Mouse (Mus musculus): ENCODE measurements around the gene Gp1bb. TPM values are rescaled to one million over a fixed set of nuclear protein-coding genes. Genes with fewer than 3 reads are reported as not detected.

Gp1bb gene
- polyA plus RNA-seq, 1 experiment from 2014 or later = 5.1 TPM

- H3K4me3 ChIP-seq = peak overlapping the region; percentile 38
- peak overlapping the region; percentile 59 for H3K4me2 ChIP-seq
- peaks cover 30% of the 10 kb centered on the region for H3K4me1 ChIP-seq
- no peaks in the 10 kb centered on the region for H3K9me3 ChIP-seq (replicated peaks)
- peaks cover 97% of the 10 kb centered on the region for H3K27me3 ChIP-seq
- no peak overlapping the region for H3K27ac ChIP-seq
- no peak overlapping the region for H3K9ac ChIP-seq
- WGBS = under 1% methylated on average over 62 of the region's 67 CpGs
- ATAC-seq = 0 out of 2 replicates have a peak, but pooled peaks have one; percentile 5
- no peaks in the 10 kb centered on the region for H3K36me3 ChIP-seq (ENCODE audit: poor library complexity, severe bottlenecking)
Measured at GRCm38 (mm10) chr16:18582426-18583148, 39.6 kb downstream of the Gp1bb start.

DNA sequence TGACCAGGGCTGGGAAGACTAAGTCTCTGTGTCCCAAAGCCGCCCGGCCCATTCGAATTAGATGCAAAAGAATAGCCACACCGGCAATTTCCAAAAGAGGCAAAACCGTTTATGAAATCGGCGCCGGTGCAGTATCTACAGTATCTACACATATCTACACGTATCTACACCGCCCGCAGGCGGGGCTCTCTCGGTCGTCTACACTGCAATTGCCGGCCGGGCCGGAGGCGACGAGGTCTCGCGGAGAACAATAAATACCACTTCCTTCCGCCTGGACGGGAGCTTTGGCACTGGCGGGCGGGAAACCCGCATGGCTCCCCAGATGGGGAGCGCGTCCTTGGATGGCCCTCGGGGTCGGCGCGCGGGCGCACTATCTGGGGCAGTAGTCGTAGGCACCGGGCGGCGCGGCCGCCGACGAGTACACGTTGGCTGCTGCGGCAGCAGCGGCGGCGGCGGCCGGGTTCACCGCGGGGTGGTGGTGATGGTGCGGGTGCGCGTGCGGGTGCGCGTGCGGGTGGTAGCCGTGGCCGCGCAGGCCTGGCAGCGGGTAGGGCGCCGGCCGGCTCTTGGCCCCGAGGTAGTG, 40.5 kb downstream of the Gp1bb start:
- Histone ChIP-seq H3K36me3 (ENCODE audit: poor library complexity, severe bottlenecking) (no peaks in the 10 kb centered on the region), H3K27me3 (peaks cover 91% of the 10 kb centered on the region), H3K4me1 (peaks cover 26% of the 10 kb centered on the region), H3K4me3 (peak overlapping the region; percentile 38), H3K27ac (no peak overlapping the region), H3K9ac (no peak overlapping the region), H3K9me3 (replicated peaks) (no peaks in the 10 kb centered on the region), H3K4me2 (peak overlapping the region; percentile 59)
- peak; percentile 17; the same call in 1 of the 2 replicates for ATAC-seq
- WGBS = under 1% methylated on average over 57 of the region's 66 CpGs

GRCm38 (mm10) chr16:18581050-18581622, 41.1 kb downstream of the Gp1bb start:
- 4% methylated on average over 21 of the region's 21 CpGs for WGBS
- H3K36me3 ChIP-seq (ENCODE audit: poor library complexity, severe bottlenecking) = no peaks in the 10 kb centered on the region
- peaks cover 20% of the 10 kb centered on the region for H3K4me1 ChIP-seq
- H3K4me3 ChIP-seq = peak overlapping the region; percentile 38
- no peaks in the 10 kb centered on the region for H3K9me3 ChIP-seq (replicated peaks)
- H3K27ac ChIP-seq = no peak overlapping the region
- no peak overlapping the region for H3K9ac ChIP-seq
- peak overlapping the region; percentile 59 for H3K4me2 ChIP-seq
- H3K27me3 ChIP-seq = peaks cover 85% of the 10 kb centered on the region
- no peak for ATAC-seq

DNA sequence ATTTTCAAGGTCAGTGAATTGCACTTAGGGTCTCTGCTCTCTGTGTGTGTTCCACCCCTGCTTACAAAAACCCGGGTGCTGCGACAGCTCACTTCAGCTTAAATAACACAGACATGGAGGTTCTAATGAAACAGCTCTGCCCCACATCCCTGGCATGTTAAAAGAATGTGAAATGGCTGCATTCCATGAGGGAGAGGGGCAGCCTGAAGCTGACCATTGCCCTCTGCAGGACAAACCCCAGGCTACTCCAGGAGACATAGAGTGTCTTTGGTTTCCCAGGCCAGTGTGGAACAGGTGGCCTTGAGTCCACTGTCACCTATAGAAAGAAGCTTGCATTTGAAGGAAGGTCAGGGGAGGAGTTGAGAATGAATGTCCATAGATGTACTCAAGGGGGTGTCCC, 41.8 kb downstream of the Gp1bb start:
- no peak overlapping the region for H3K4me2 ChIP-seq
- peaks cover 19% of the 10 kb centered on the region for H3K4me1 ChIP-seq
- H3K4me3 ChIP-seq = no peak overlapping the region
- H3K9ac ChIP-seq = no peak overlapping the region
- no peaks in the 10 kb centered on the region for H3K9me3 ChIP-seq (replicated peaks)
- H3K27me3 ChIP-seq = peaks cover 78% of the 10 kb centered on the region
- 11% methylated on average over 2 of the region's 2 CpGs for WGBS
- no peaks in the 10 kb centered on the region for H3K36me3 ChIP-seq (ENCODE audit: poor library complexity, severe bottlenecking)
- ATAC-seq = no peak
- H3K27ac ChIP-seq = no peak overlapping the region

GRCm38 (mm10) chr16:18577599-18578160, 44.5 kb downstream of the Gp1bb start:
- H3K36me3 ChIP-seq (ENCODE audit: poor library complexity, severe bottlenecking) = no peaks in the 10 kb centered on the region
- no peak for ATAC-seq
- WGBS = 6% methylated on average over 5 of the region's 5 CpGs
- peaks cover 51% of the 10 kb centered on the region for H3K27me3 ChIP-seq
- H3K9ac ChIP-seq = no peak overlapping the region
- H3K27ac ChIP-seq = no peak overlapping the region
- no peak overlapping the region for H3K4me3 ChIP-seq
- H3K9me3 ChIP-seq (replicated peaks) = no peaks in the 10 kb centered on the region
- no peak overlapping the region for H3K4me2 ChIP-seq
- H3K4me1 ChIP-seq = peaks cover 16% of the 10 kb centered on the region

GRCm38 (mm10) chr16:18577071-18577470, 45.1 kb downstream of the Gp1bb start:
- ATAC-seq = no peak
- Histone ChIP-seq H3K9ac (no peak overlapping the region), H3K27me3 (peaks cover 45% of the 10 kb centered on the region), H3K9me3 (replicated peaks) (no peaks in the 10 kb centered on the region), H3K27ac (no peak overlapping the region), H3K4me2 (no peak overlapping the region), H3K4me3 (no peak overlapping the region), H3K4me1 (peaks cover 10% of the 10 kb centered on the region), H3K36me3 (ENCODE audit: poor library complexity, severe bottlenecking) (no peaks in the 10 kb centered on the region)
- WGBS = 43% methylated on average over 3 of the region's 3 CpGs

DNA sequence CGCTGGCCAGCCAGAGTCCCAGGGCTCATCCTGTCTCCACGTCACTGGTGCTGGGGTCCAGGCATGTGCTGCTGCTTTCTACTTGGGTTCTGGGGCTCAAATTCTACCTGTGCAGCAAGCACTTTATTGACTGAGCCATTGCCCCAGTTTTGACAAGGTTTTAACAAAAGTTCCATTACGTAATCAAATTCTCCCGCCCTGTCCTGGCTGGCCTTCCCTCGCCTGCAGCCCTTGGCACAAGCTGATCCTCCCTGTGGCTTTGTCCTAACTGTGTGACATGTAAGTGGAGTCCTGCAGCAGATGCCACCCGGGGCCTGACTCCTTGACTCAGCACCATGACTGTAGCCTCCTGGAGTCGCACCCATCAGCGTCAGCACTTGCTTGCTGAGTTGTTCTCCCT, 48.0 kb downstream of the Gp1bb start:
- no peaks in the 10 kb centered on the region for H3K4me1 ChIP-seq
- ATAC-seq = no peak
- H3K9me3 ChIP-seq (replicated peaks) = no peaks in the 10 kb centered on the region
- peaks cover 16% of the 10 kb centered on the region for H3K27me3 ChIP-seq
- H3K9ac ChIP-seq = no peak overlapping the region
- WGBS = 75% methylated on average over 8 of the region's 8 CpGs
- no peak overlapping the region for H3K4me3 ChIP-seq
- no peak overlapping the region for H3K4me2 ChIP-seq
- H3K36me3 ChIP-seq (ENCODE audit: poor library complexity, severe bottlenecking) = no peaks in the 10 kb centered on the region
- H3K27ac ChIP-seq = no peak overlapping the region

Other genes with a start within 250 kb of the Gp1bb start
- gene Txnrd2, start 196.0 kb downstream of the Gp1bb start, polyA plus RNA-seq (2015; fragmentation: Nextera tagmentation; extraction: Ambion mirVana) = 23.4 and 25.1 TPM in 2 replicates
- gene Comt, start 195.6 kb downstream of the Gp1bb start, polyA plus RNA-seq (2015; fragmentation: Nextera tagmentation; extraction: Ambion mirVana) = 64.0 and 70.1 TPM in 2 replicates
- gene Gnb1l, start 123.7 kb downstream of the Gp1bb start, polyA plus RNA-seq (2015; fragmentation: Nextera tagmentation; extraction: Ambion mirVana) = 14.5 and 14.8 TPM in 2 replicates
- gene Rtl10, start 123.5 kb downstream of the Gp1bb start, polyA plus RNA-seq (2015; fragmentation: Nextera tagmentation; extraction: Ambion mirVana) = 3.6 TPM in 2 replicates
- 0.39 and 0.56 TPM in 2 replicates for gene Tbx1, start 31.7 kb downstream of the Gp1bb start, polyA plus RNA-seq (2015; fragmentation: Nextera tagmentation; extraction: Ambion mirVana)
- 10.0 and 18.2 TPM in 2 replicates for gene Gm49601, start 4.0 kb upstream of the Gp1bb start, polyA plus RNA-seq (2015; fragmentation: Nextera tagmentation; extraction: Ambion mirVana)
- 115 and 120 TPM in 2 replicates for gene Sept5, start 7.6 kb upstream of the Gp1bb start, polyA plus RNA-seq (2015; fragmentation: Nextera tagmentation; extraction: Ambion mirVana)
- 44.6 and 53.2 TPM in 2 replicates for gene Cldn5, start 154.4 kb upstream of the Gp1bb start, polyA plus RNA-seq (2015; fragmentation: Nextera tagmentation; extraction: Ambion mirVana)
- 114 and 118 TPM in 2 replicates for gene Ufd1, start 189.4 kb upstream of the Gp1bb start, polyA plus RNA-seq (2015; fragmentation: Nextera tagmentation; extraction: Ambion mirVana)
- gene Cdc45, start 189.6 kb upstream of the Gp1bb start, polyA plus RNA-seq (2015; fragmentation: Nextera tagmentation; extraction: Ambion mirVana) = 48.7 and 51.3 TPM in 2 replicates
- 26.1 and 29.6 TPM in 2 replicates for gene 2510002D24Rik, start 214.2 kb upstream of the Gp1bb start, polyA plus RNA-seq (2015; fragmentation: Nextera tagmentation; extraction: Ambion mirVana)
- gene Gm28539, start 214.2 kb upstream of the Gp1bb start, polyA plus RNA-seq (2015; fragmentation: Nextera tagmentation; extraction: Ambion mirVana) = not detected in 2 replicates

All from forebrain, embryonic 13.5 days (tissue).